Comparison of ENCODE assay signal across 8 mouse cellular contexts in genomic region chr5:122779277-122779834, GRCm38 (mm10). TPM values are rescaled to one million over a fixed set of nuclear protein-coding genes. Genes with fewer than 3 reads are reported as not detected.
A peak's percentile ranks its signal among the peaks of the same experiment; 100 is the strongest.
DNase-seq lines count a peak whose midpoint lies in the region; ATAC-seq lines count a peak whose summit lies in the region.

Camkk2 (minus strand) TSS chr5:122779409.

- no peaks in the 10 kb centered on the region for H3K36me3 ChIP-seq in embryonic facial prominence, embryonic 12.5 days
- no peaks in the 10 kb centered on the region for H3K36me3 ChIP-seq in limb, embryonic 13.5 days
- H3K36me3 ChIP-seq in midbrain, embryonic 15.5 days (replicated peaks): no peaks in the 10 kb centered on the region

- peak; percentile 96 for DNase-seq in 3134 (ENCODE audit: extremely low read depth, insufficient read length, low spot score)
- DNase-seq in adrenal gland, postnatal 36 days: peak; percentile 88 to 93
- peak; percentile 99 for DNase-seq in heart, adult 11 months
- peak; percentile 80 for DNase-seq in kidney, adult 11 months
- DNase-seq in spleen, adult 18-20 months: peak; percentile 69 to 75

- peak within 1 kb of the TSS; percentile 91 for H3K9ac ChIP-seq in embryonic facial prominence, embryonic 12.5 days
- H3K9ac ChIP-seq in limb, embryonic 13.5 days: peak within 1 kb of the TSS; percentile 86
- peak within 1 kb of the TSS; percentile 80 for H3K9ac ChIP-seq in midbrain, embryonic 15.5 days

- H3K27ac ChIP-seq in embryonic facial prominence, embryonic 12.5 days: peak within 1 kb of the TSS; percentile 74; the same call in 1 of the 2 replicates
- peak within 1 kb of the TSS; percentile 65 for H3K27ac ChIP-seq in limb, embryonic 13.5 days
- H3K27ac ChIP-seq in midbrain, embryonic 15.5 days: peak within 1 kb of the TSS; percentile 70

- ATAC-seq in embryonic facial prominence, embryonic 12.5 days (ENCODE audit: insufficient number of reproducible peaks, insufficient read depth, low FRiP score, low TSS enrichment): peak; percentile 77
- peak; percentile 92 for ATAC-seq in limb, embryonic 13.5 days (ENCODE audit: low FRiP score, low read depth)
- peak; percentile 88 for ATAC-seq in midbrain, embryonic 15.5 days (replicated peaks)

- no peaks in the 10 kb centered on the region for H3K27me3 ChIP-seq in embryonic facial prominence, embryonic 12.5 days
- no peaks in the 10 kb centered on the region for H3K27me3 ChIP-seq in limb, embryonic 13.5 days
- no peaks in the 10 kb centered on the region for H3K27me3 ChIP-seq in midbrain, embryonic 15.5 days (replicated peaks)

- peaks cover 6% of the 10 kb centered on the region; the same call in 1 of the 2 replicates for H3K4me1 ChIP-seq in embryonic facial prominence, embryonic 12.5 days
- H3K4me1 ChIP-seq in limb, embryonic 13.5 days: peaks cover 13% of the 10 kb centered on the region
- peaks cover 17% of the 10 kb centered on the region for H3K4me1 ChIP-seq in midbrain, embryonic 15.5 days

- H3K4me3 ChIP-seq in embryonic facial prominence, embryonic 12.5 days: peak within 1 kb of the TSS; percentile 90
- peak within 1 kb of the TSS; percentile 79 for H3K4me3 ChIP-seq in limb, embryonic 13.5 days
- peak within 1 kb of the TSS; percentile 74 for H3K4me3 ChIP-seq in midbrain, embryonic 15.5 days

- WGBS in embryonic facial prominence, embryonic 12.5 days: under 1% methylated on average over 60 of the region's 63 CpGs
- under 1% methylated on average over 54 of the region's 63 CpGs for WGBS in limb, embryonic 13.5 days
- under 1% methylated on average over 44 of the region's 63 CpGs for WGBS in midbrain, embryonic 15.5 days

- H3K4me2 ChIP-seq in embryonic facial prominence, embryonic 12.5 days (replicated peaks): peak within 1 kb of the TSS; percentile 94
- peak within 1 kb of the TSS; percentile 93 for H3K4me2 ChIP-seq in limb, embryonic 13.5 days (replicated peaks)
- peak within 1 kb of the TSS; percentile 87 for H3K4me2 ChIP-seq in midbrain, embryonic 15.5 days

- no peaks in the 10 kb centered on the region for H3K9me3 ChIP-seq in embryonic facial prominence, embryonic 12.5 days
- H3K9me3 ChIP-seq in limb, embryonic 13.5 days: no peaks in the 10 kb centered on the region
- H3K9me3 ChIP-seq in midbrain, embryonic 15.5 days: no peaks in the 10 kb centered on the region

RNA-seq across cellular contexts. Expression of gene Camkk2, which starts in this region (rescaled TPM):
- 10 to 100 TPM; 25.3 to 25.9 TPM for total RNA-seq in adrenal gland, postnatal 36 days (2021)
- 43.1 and 44.6 TPM in 2 replicates for polyA plus RNA-seq in embryonic facial prominence, embryonic 12.5 days (2016; fragmentation: Nextera tagmentation; extraction: Ambion mirVana)
- polyA plus RNA-seq in limb, embryonic 13.5 days (2015; fragmentation: Nextera tagmentation; extraction: Ambion mirVana): 36.4 and 38.0 TPM in 2 replicates
- polyA plus RNA-seq in midbrain, embryonic 15.5 days (2015; fragmentation: Nextera tagmentation; extraction: Ambion mirVana): 66.1 and 69.4 TPM in 2 replicates

Comparison
In these comparisons a context has a peak if more than half of its experiments do, and no peak if none do; other contexts are left out.
1. Peak in every context shown above with its lines: DNase-seq, ATAC-seq, H3K4me3 ChIP-seq and H3K27ac ChIP-seq.